Mouse (Mus musculus) erythroblast, adult 5-6 weeks (primary cell): ENCODE data around the gene Ang. TPM values are rescaled to one million over a fixed set of nuclear protein-coding genes. Genes with fewer than 3 reads are reported as not detected.

Experiments used
- total RNA-seq, 2 experiments: library from RNA; stranded (forward) in 1 of 2; stranded (reverse) in 1 of 2; fragments of 150-400 nt in 1 of 2; fragments of 200-764, 138-1000 nt in 1 of 2; gene quantifications; 2 replicates each; pipeline versions ENCODE4 v1.2.3 to v1.2.4; 2015 to 2017; ENCODE audit warnings: low replicate concordance in 2 of 2

Gene Ang
- total RNA-seq, 2 experiments from 2014 or later: not detected

Other genes starting within 250 kb of the Ang start
- gene Tep1, start 220.6 kb upstream of the Ang start, total RNA-seq (2015; ENCODE audit: low replicate concordance): 9.0 and 13.4 TPM in 2 replicates
- 5.3 and 18.3 TPM in 2 replicates for gene Tep1, start 220.6 kb upstream of the Ang start, total RNA-seq (2017; ENCODE audit: low replicate concordance)
- not detected in 2 replicates for gene Klhl33, start 193.6 kb upstream of the Ang start, total RNA-seq (2015; ENCODE audit: low replicate concordance)
- gene Klhl33, start 193.6 kb upstream of the Ang start, total RNA-seq (2017; ENCODE audit: low replicate concordance): 0.14 TPM in 1 of 2 replicates, not detected in the other
- gene Osgep, start 166.3 kb upstream of the Ang start, total RNA-seq (2015; ENCODE audit: low replicate concordance): 6.5 and 19.2 TPM in 2 replicates
- gene Osgep, start 166.3 kb upstream of the Ang start, total RNA-seq (2017; ENCODE audit: low replicate concordance): 13.0 and 13.4 TPM in 2 replicates
- 21.9 and 26.3 TPM in 2 replicates for gene Apex1, start 166.2 kb upstream of the Ang start, total RNA-seq (2015; ENCODE audit: low replicate concordance)
- 12.3 and 13.4 TPM in 2 replicates for gene Apex1, start 166.2 kb upstream of the Ang start, total RNA-seq (2017; ENCODE audit: low replicate concordance)
- gene Pip4p1, start 160.3 kb upstream of the Ang start, total RNA-seq (2015; ENCODE audit: low replicate concordance): 19.6 and 22.3 TPM in 2 replicates
- gene Pip4p1, start 160.3 kb upstream of the Ang start, total RNA-seq (2017; ENCODE audit: low replicate concordance): 18.0 and 21.5 TPM in 2 replicates
- 357 and 415 TPM in 2 replicates for gene Pnp, start 160.1 kb upstream of the Ang start, total RNA-seq (2015; ENCODE audit: low replicate concordance)
- 529 and 542 TPM in 2 replicates for gene Pnp, start 160.1 kb upstream of the Ang start, total RNA-seq (2017; ENCODE audit: low replicate concordance)
- gene Gm49342, start 146.6 kb upstream of the Ang start, total RNA-seq (2015; ENCODE audit: low replicate concordance): not detected in 2 replicates
- not detected in 2 replicates for gene Gm49342, start 146.6 kb upstream of the Ang start, total RNA-seq (2017; ENCODE audit: low replicate concordance)
- 161 and 174 TPM in 2 replicates for gene Pnp2, start 135.2 kb upstream of the Ang start, total RNA-seq (2015; ENCODE audit: low replicate concordance)
- 56.1 and 122 TPM in 2 replicates for gene Pnp2, start 135.2 kb upstream of the Ang start, total RNA-seq (2017; ENCODE audit: low replicate concordance)
- 1.3 TPM in 1 of 2 replicates, not detected in the other for gene Rnase10, start 83.4 kb upstream of the Ang start, total RNA-seq (2015; ENCODE audit: low replicate concordance)
- gene Rnase10, start 83.4 kb upstream of the Ang start, total RNA-seq (2017; ENCODE audit: low replicate concordance): 0.85 TPM in 1 of 2 replicates, not detected in the other
- not detected in 2 replicates for gene Rnase9, start 49.3 kb upstream of the Ang start, total RNA-seq (2015; ENCODE audit: low replicate concordance)
- gene Rnase9, start 49.3 kb upstream of the Ang start, total RNA-seq (2017; ENCODE audit: low replicate concordance): not detected in 2 replicates
- not detected in 2 replicates for gene Rnase11, start 41.0 kb upstream of the Ang start, total RNA-seq (2015; ENCODE audit: low replicate concordance)
- not detected in 2 replicates for gene Rnase11, start 41.0 kb upstream of the Ang start, total RNA-seq (2017; ENCODE audit: low replicate concordance)
- 5.4 TPM in 1 of 2 replicates, not detected in the other for gene Rnase12, start 33.5 kb upstream of the Ang start, total RNA-seq (2015; ENCODE audit: low replicate concordance)
- 3.1 TPM in 1 of 2 replicates, not detected in the other for gene Rnase12, start 33.5 kb upstream of the Ang start, total RNA-seq (2017; ENCODE audit: low replicate concordance)
- not detected in 2 replicates for gene Olfr750, start 16.7 kb upstream of the Ang start, total RNA-seq (2015; ENCODE audit: low replicate concordance)
- not detected in 2 replicates for gene Olfr750, start 16.7 kb upstream of the Ang start, total RNA-seq (2017; ENCODE audit: low replicate concordance)
- 7.5 and 20.6 TPM in 2 replicates for gene Rnase4, start 73 bp upstream of the Ang start, total RNA-seq (2015; ENCODE audit: low replicate concordance)
- 5.6 and 7.5 TPM in 2 replicates for gene Rnase4, start 73 bp upstream of the Ang start, total RNA-seq (2017; ENCODE audit: low replicate concordance)
- not detected in 2 replicates for gene Eddm3b, start 23.3 kb downstream of the Ang start, total RNA-seq (2015; ENCODE audit: low replicate concordance)
- gene Eddm3b, start 23.3 kb downstream of the Ang start, total RNA-seq (2017; ENCODE audit: low replicate concordance): not detected in 2 replicates
- 8.1 and 47.2 TPM in 2 replicates for gene Rnase6, start 32.8 kb downstream of the Ang start, total RNA-seq (2015; ENCODE audit: low replicate concordance)
- gene Rnase6, start 32.8 kb downstream of the Ang start, total RNA-seq (2017; ENCODE audit: low replicate concordance): 9.5 and 15.7 TPM in 2 replicates
- gene Rnase1, start 55.6 kb downstream of the Ang start, total RNA-seq (2015; ENCODE audit: low replicate concordance): 2.1 TPM in 1 of 2 replicates, not detected in the other
- not detected in 2 replicates for gene Rnase1, start 55.6 kb downstream of the Ang start, total RNA-seq (2017; ENCODE audit: low replicate concordance)
- not detected in 2 replicates for gene Rnase2b, start 71.1 kb downstream of the Ang start, total RNA-seq (2015; ENCODE audit: low replicate concordance)
- 1.3 TPM in 1 of 2 replicates, not detected in the other for gene Rnase2b, start 71.1 kb downstream of the Ang start, total RNA-seq (2017; ENCODE audit: low replicate concordance)
- gene Ang2, start 108.0 kb downstream of the Ang start, total RNA-seq (2015; ENCODE audit: low replicate concordance): not detected in 2 replicates
- not detected in 2 replicates for gene Ang2, start 108.0 kb downstream of the Ang start, total RNA-seq (2017; ENCODE audit: low replicate concordance)
- gene Ear14, start 112.2 kb downstream of the Ang start, total RNA-seq (2015; ENCODE audit: low replicate concordance): not detected in 2 replicates
- not detected in 2 replicates for gene Ear14, start 112.2 kb downstream of the Ang start, total RNA-seq (2017; ENCODE audit: low replicate concordance)
- 1.3 TPM in 1 of 2 replicates, not detected in the other for gene Rnase2a, start 165.0 kb downstream of the Ang start, total RNA-seq (2015; ENCODE audit: low replicate concordance)
- not detected in 2 replicates for gene Rnase2a, start 165.0 kb downstream of the Ang start, total RNA-seq (2017; ENCODE audit: low replicate concordance)